Mouse (Mus musculus) lung, postnatal 0 days (tissue): ENCODE data around the gene Gsdmc4.

Source experiments
- CTCF ChIP-seq: IDR thresholded peaks from 2 replicates; pipeline ENCODE4 v1.5.1; 2016; ENCODE audit warnings: antibody characterized with exemption, mild to moderate bottlenecking
- EP300 ChIP-seq: IDR thresholded peaks from 2 replicates; pipeline ENCODE4 v1.6.1; 2016; ENCODE audit warnings: antibody characterized with exemption, mild to moderate bottlenecking, control low read depth

- TF ChIP-seq EP300: no peak
- no peak for TF ChIP-seq CTCF
These were observed 12.4 kb upstream of the Gsdmc4 start for GRCm38 (mm10) chr15:63924484-63924883.
